Mouse (Mus musculus) CD4-positive, CD25-positive, alpha-beta regulatory T cell, adult 2 months (primary cell): Measurements from ENCODE around the gene Usp24.
"Not testable (repeated sequence)": the region's sequence is repeated elsewhere in the genome, so short reads cannot be mapped to it uniquely, and the experiment has no call there.

Experiments used
- DNase-seq: peaks from one replicate; pipeline ENCODE4 v3.0.0-alpha.2; 2012; ENCODE audit warnings: low read depth, low spot score

The Usp24 gene

GRCm38 (mm10) chr4:106318208-106318607 is 2.2 kb downstream of the Usp24 start:
- DNase-seq = peak; percentile 44

GRCm38 (mm10) chr4:106318976-106319375 is 3.0 kb downstream of the Usp24 start:
- no peak for DNase-seq

GRCm38 (mm10) chr4:106322846-106323245 is 6.8 kb downstream of the Usp24 start:
- no peak for DNase-seq

- DNase-seq = no peak
These were observed 7.3 kb downstream of the Usp24 start for GRCm38 (mm10) chr4:106323318-106323717.

- no peak for DNase-seq
These were observed 11.4 kb downstream of the Usp24 start for GRCm38 (mm10) chr4:106327436-106327835.

- DNase-seq = no peak
These were observed 12.7 kb downstream of the Usp24 start for GRCm38 (mm10) chr4:106328704-106329103.

- peak; percentile 62 for DNase-seq
These were observed 13.2 kb downstream of the Usp24 start for GRCm38 (mm10) chr4:106329171-106329570.

- DNase-seq = no peak
These were observed 14.4 kb downstream of the Usp24 start for GRCm38 (mm10) chr4:106330371-106330819.

GRCm38 (mm10) chr4:106333071-106333470 is 17.1 kb downstream of the Usp24 start:
- DNase-seq = no peak

GRCm38 (mm10) chr4:106333584-106333983 is 17.6 kb downstream of the Usp24 start:
- no peak for DNase-seq

- DNase-seq = no peak
These were observed 19.8 kb downstream of the Usp24 start for GRCm38 (mm10) chr4:106335858-106336257.

- no peak for DNase-seq
These were observed 31.7 kb downstream of the Usp24 start for GRCm38 (mm10) chr4:106347664-106348063.

GRCm38 (mm10) chr4:106355025-106355424 is 39.0 kb downstream of the Usp24 start:
- not testable (repeated sequence) for DNase-seq

- DNase-seq = no peak
These were observed 54.0 kb downstream of the Usp24 start for GRCm38 (mm10) chr4:106370013-106370412.

- peak; percentile 90 for DNase-seq
These were observed 59.8 kb downstream of the Usp24 start for GRCm38 (mm10) chr4:106375857-106376256.

GRCm38 (mm10) chr4:106378839-106379572 is 63.0 kb downstream of the Usp24 start:
- no peak for DNase-seq

GRCm38 (mm10) chr4:106381131-106381530 is 65.1 kb downstream of the Usp24 start:
- DNase-seq = no peak

GRCm38 (mm10) chr4:106389908-106390307 is 73.9 kb downstream of the Usp24 start:
- DNase-seq = no peak

GRCm38 (mm10) chr4:106409621-106410020 is 93.6 kb downstream of the Usp24 start:
- DNase-seq = no peak

GRCm38 (mm10) chr4:106419256-106419655 is 103.2 kb downstream of the Usp24 start:
- no peak for DNase-seq

GRCm38 (mm10) chr4:106419791-106420190 is 103.8 kb downstream of the Usp24 start:
- DNase-seq = no peak

GRCm38 (mm10) chr4:106422597-106422996 is 106.6 kb downstream of the Usp24 start:
- DNase-seq = no peak

- DNase-seq = no peak
These were observed 108.5 kb downstream of the Usp24 start for GRCm38 (mm10) chr4:106424560-106424959.

- DNase-seq = no peak
These were observed 110.3 kb downstream of the Usp24 start for GRCm38 (mm10) chr4:106426286-106426685.
